Mouse (Mus musculus) forebrain, embryonic 11.5 days (tissue): ENCODE results near the gene Klc4. TPM values are rescaled to one million over a fixed set of nuclear protein-coding genes. Genes with fewer than 3 reads are reported as not detected.

ENCODE experiments used
- ATAC-seq: fragments of 200-750 bp; cut with Nextera tagmentation; replicated peaks from 2 replicates; pipeline ENCODE4 v1.8.0; 2017; ENCODE audit warnings: moderate TSS enrichment; ENCODE audit not compliant: low FRiP score
- DNase-seq: peaks from one replicate; pipeline ENCODE4 v3.0.0-alpha.2; 2017; ENCODE audit warnings: low spot score
- H3K27ac ChIP-seq: fragments of 300-500 bp; sonication (generic); 2 replicates; pipeline ENCODE4 v1.5.1; 2014; ENCODE audit warnings: low read depth, low read length
- H3K27me3 ChIP-seq: fragments of 300-500 bp; sonication (generic); 2 replicates; pipeline ENCODE4 v1.6.1; 2014; ENCODE audit warnings: mild to moderate bottlenecking, low read length, mixed read lengths; ENCODE audit not compliant: control insufficient read depth, insufficient read depth
- H3K36me3 ChIP-seq: fragments of 300-500 bp; sonication (generic); 2 replicates; pipeline ENCODE4 v1.6.1; 2014; ENCODE audit warnings: mild to moderate bottlenecking, low read length, moderate library complexity, mixed read lengths; ENCODE audit not compliant: control insufficient read depth, insufficient read depth
- H3K4me1 ChIP-seq: fragments of 300-500 bp; sonication (generic); replicated peaks from 2 replicates; pipeline ENCODE4 v1.6.1; 2014; ENCODE audit warnings: low read length, mixed read lengths; ENCODE audit not compliant: control insufficient read depth, insufficient read depth
- H3K4me2 ChIP-seq: fragments of 300-500 bp; sonication (generic); 2 replicates; pipeline ENCODE4 v1.6.1; 2014; ENCODE audit warnings: low read depth, mild to moderate bottlenecking, low read length, moderate library complexity, mixed read lengths; ENCODE audit not compliant: severe bottlenecking
- H3K4me3 ChIP-seq: fragments of 300-500 bp; sonication (generic); 2 replicates; pipeline ENCODE4 v1.5.1; 2014; ENCODE audit warnings: low read depth, low read length
- H3K9ac ChIP-seq: fragments of 300-500 bp; sonication (generic); 2 replicates; pipeline ENCODE4 v1.6.1; 2014; ENCODE audit warnings: low read length
- H3K9me3 ChIP-seq: fragments of 300-500 bp; sonication (generic); 2 replicates; pipeline ENCODE4 v1.6.1; 2016; ENCODE audit warnings: low read length, mixed read lengths; ENCODE audit not compliant: control insufficient read depth
- WGBS: fragments of 180-500 bp; shearing (Covaris S2); extraction: QIAGEN DNeasy Blood & Tissue Kit; methylation state at CpG from one replicate; pipeline ENCODE4 v1.1.7; 2014; 5-methylcytosine and 5-hydroxymethylcytosine counted together
- polyA plus RNA-seq: library from polyadenylated mRNA; unstranded; fragments of >200 nt; fragmentation: Nextera tagmentation; extraction: Ambion mirVana; gene quantifications from 2 replicates; pipeline ENCODE4 v1.2.1, GENCODE M21; 2014

Klc4 gene
- polyA plus RNA-seq, 1 experiment from 2014 or later: 35.8 TPM

DNA sequence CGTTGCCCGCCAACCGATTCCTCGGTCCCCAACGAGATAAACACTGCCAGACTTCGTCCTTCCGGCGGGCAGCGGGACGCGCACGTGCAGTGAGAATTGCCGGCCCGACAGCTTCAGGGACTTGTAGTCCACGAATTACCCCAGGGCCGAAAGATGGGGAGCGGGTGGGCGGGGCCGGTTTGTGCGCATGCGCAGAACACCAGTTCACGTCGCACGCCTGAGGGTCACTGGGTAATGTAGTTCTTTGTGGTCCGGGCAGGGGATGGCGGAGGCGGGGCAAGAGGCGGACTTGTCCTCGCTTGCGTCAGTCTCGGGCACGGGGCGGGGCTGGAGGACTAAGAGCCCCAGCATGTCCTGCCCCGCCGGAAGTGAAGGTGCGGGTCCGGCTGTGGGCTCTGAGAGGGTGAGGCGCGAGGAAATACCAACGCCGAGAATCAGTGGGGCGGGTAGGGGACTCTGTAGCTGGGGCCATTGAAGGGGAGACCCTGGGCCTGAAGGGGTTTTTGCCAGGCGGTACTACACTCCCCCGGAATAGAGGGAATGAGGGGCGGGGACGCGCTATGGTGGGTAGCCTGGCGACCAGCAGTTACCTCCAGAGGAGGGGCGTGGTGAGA, 35.0 kb upstream of the Klc4 start, which contains the start of gene Klhdc3:
Gene Klhdc3, minus strand, starts transcription at position 155 of the 614 bp plus-strand sequence.
- WGBS: under 1% methylated on average over 48 of the region's 49 CpGs
- peak within 1 kb of the TSS; percentile 66 for H3K4me2 ChIP-seq
- no peaks in the 10 kb centered on the region for H3K27me3 ChIP-seq
- H3K4me1 ChIP-seq: peaks cover 8% of the 10 kb centered on the region; the same call in 1 of the 2 replicates
- H3K9me3 ChIP-seq: no peaks in the 10 kb centered on the region
- H3K36me3 ChIP-seq: peaks cover 15% of the 10 kb centered on the region
- ATAC-seq: peak; percentile 97
- peak within 1 kb of the TSS; percentile 84 for H3K4me3 ChIP-seq
- peak within 1 kb of the TSS; percentile 82 for H3K27ac ChIP-seq
- peak; percentile 100 for DNase-seq
- peak within 1 kb of the TSS; percentile 64 for H3K9ac ChIP-seq

DNA sequence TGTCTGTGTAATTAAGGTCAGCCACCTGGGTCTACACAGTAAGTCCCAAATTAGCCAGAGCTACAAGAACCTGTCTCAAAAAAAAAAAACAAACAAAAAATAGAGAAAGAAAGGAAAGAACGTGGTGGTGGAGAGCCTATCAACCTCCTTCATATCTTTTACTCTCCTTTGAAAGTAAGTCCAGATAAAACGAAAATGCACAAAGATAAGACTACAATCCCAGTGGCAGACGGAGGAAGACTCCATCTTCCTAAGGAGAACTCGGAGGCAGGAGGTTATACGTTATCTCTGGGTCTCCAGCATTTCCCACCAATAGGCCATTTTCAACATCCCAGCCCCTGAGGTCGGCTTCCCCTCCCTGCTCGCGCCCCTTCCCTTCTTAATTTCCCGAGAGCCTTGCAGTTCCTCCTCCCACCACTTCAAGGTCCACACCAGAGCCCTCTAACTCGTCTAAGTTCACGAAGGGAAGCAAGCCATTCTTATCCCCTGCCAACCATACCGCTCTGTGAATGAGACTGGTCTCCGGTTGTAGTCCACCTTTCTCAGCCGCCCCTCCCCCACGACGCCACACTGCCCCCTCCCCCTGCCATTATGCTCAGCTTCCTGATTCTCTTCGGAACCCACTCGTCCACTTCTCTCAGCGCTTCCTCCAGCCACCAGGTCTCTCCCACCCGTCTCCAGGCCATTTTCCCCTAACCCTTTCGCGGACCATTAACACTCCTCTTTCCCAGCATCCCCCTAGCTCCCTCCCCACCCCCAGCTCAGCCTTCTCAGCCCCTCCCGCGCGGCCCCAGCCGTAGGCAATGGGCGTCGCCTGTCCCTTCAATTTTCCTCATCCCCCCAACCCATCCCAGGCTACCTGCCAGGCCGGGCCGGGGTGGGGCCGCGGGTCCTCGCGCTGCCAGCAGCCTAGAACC, 34.3 kb upstream of the Klc4 start:
- Histone ChIP-seq H3K9me3 (no peaks in the 10 kb centered on the region), H3K27ac (peak overlapping the region; percentile 82), H3K27me3 (no peaks in the 10 kb centered on the region), H3K4me2 (peak overlapping the region; percentile 60), H3K4me1 (peaks cover 8% of the 10 kb centered on the region; the same call in 1 of the 2 replicates), H3K4me3 (peak overlapping the region; percentile 84), H3K36me3 (peaks cover 15% of the 10 kb centered on the region), H3K9ac (peak overlapping the region; percentile 64)
- DNase-seq: peak; percentile 82
- 2% methylated on average over 34 of the region's 34 CpGs for WGBS
- peak; percentile 25 for ATAC-seq

DNA sequence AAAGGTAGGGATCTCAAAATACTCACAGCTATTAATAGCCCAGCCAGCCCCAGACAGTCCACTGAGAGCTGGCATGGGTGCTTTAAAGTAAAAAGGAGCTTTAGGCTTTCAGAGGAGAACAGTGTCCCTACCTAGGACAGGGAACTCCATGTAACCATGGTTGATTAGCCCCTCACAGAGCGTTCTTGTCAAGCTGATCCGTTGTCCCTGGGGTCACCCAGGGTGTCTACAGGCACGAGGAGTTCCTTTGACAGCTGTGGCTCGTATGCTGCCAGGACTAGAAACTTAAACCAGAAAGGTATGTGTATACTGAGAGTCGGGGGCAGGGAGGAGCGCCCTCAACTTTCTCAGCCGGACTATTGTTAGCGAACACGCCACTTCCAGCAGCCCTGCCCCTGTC, 33.1 kb upstream of the Klc4 start:
- Histone ChIP-seq H3K36me3 (peaks cover 8% of the 10 kb centered on the region), H3K4me1 (peaks cover 13% of the 10 kb centered on the region), H3K27me3 (no peaks in the 10 kb centered on the region), H3K9me3 (no peaks in the 10 kb centered on the region), H3K9ac (peak overlapping the region; percentile 64), H3K27ac (no peak overlapping the region), H3K4me2 (peak overlapping the region; percentile 60), H3K4me3 (no peak overlapping the region)
- 69% methylated on average over 9 of the region's 9 CpGs for WGBS
- DNase-seq (no peak), ATAC-seq (no peak)

DNA sequence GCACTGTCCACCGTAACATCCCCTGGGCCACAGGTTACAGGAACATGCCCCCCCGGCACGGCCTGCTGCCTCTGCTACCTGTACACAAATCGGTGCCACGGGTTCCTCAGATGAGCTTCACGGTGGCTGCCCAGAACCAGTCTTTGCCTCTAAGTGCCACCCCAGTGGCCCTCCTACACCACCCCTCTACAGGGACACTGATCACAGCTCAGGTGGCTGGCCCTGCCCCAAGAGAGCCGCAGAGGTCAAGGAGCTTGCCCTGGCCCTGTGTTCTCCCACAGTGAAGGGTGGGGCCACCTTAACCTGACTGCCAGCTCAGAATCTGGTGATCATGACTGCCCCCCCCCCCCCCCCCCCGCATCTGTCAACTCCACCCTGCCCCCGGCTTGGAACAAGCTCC, 32.6 kb upstream of the Klc4 start, which contains the start of gene Mea1:
Gene Mea1, plus strand, starts transcription at position 378 of the 400 bp plus-strand sequence.
- WGBS: 90% methylated on average over 8 of the region's 9 CpGs
- H3K27ac ChIP-seq: no peak within 1 kb of the TSS
- DNase-seq (no peak), ATAC-seq (no peak)
- peaks cover 3% of the 10 kb centered on the region for H3K36me3 ChIP-seq
- no peaks in the 10 kb centered on the region for H3K27me3 ChIP-seq
- H3K9me3 ChIP-seq: no peaks in the 10 kb centered on the region
- peak within 1 kb of the TSS; percentile 60 for H3K4me2 ChIP-seq
- H3K4me3 ChIP-seq: peak within 1 kb of the TSS; percentile 84
- peak within 1 kb of the TSS; percentile 64 for H3K9ac ChIP-seq
- H3K4me1 ChIP-seq: peaks cover 13% of the 10 kb centered on the region

DNA sequence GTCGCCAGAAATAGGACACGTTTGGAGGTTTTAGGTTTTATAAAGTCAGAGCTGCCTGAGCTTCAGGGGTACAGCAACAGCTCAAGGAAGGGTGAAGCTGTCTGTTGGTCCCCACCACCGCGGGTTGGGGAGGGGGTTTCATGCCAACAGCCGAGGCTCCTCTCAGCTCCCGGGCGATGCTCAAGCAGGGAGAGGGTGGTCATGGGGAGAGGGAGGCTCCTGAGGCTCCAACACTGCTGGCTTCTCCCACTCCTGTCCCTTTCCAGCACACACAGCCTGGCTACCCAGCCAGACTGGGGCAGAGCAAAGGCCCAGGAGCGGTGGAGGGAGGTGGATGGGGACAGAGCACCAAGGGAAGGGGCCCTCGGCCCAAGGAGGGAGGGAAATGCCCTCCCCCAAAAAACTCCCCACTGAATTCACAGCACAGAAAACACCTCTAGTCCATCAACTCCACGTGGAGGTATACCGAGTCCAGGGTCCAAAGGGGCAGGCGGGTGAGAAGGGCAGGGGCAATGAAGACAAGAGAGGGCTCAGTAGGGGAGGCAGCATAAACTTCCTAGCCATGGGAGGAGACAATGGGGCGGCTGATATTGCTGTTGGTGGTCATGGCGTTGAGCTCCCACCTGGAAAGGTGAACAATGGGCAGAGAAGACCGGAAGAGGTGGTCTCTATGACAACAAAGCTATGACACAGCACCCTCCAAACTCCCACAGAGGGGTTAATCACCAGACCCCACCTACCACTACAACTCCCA, 28.9 kb upstream of the Klc4 start:
- Histone ChIP-seq H3K27me3 (no peaks in the 10 kb centered on the region), H3K4me2 (peak overlapping the region; percentile 73), H3K27ac (peak overlapping the region; percentile 57), H3K9ac (peak overlapping the region; percentile 78), H3K9me3 (no peaks in the 10 kb centered on the region), H3K4me3 (peak overlapping the region; percentile 80), H3K36me3 (peaks cover 6% of the 10 kb centered on the region), H3K4me1 (peaks cover 8% of the 10 kb centered on the region)
- 21% methylated on average over 15 of the region's 15 CpGs for WGBS
- ATAC-seq (peak; percentile 34), DNase-seq (no peak)

DNA sequence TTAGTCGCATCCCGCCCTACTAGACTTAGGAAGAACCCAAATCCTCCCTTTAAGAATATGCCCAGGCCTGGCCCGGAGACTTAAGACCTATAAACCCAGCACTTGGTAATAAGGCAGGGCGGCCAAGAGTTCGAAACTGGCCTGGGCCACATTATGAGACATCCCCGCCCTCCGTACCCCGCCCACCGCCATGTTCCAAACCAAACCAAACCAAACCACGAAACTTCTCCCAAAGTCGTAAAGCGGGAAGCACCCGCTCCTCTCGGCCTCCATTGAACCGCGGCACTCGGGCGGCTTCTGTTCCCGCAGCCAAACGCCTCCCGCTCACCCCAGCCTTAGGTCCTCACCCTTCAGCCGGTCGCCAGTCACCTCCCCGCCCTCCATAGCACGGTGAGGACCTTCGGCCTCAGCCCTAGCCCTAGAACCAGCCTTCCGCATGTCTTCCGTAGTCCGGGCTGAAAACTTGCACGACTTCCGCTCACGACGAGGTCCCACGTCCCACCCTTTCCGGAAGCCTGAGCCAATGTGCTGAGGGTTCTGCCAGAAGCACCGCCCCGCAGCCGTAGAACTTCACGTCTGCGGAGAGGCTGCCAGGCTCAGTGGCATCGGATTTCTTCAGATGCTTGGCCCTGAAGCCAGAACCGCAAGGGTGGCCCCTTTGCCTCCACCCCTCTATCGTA, 28.2 kb upstream of the Klc4 start, which contains the start of gene Rrp36:
Gene Rrp36, minus strand, starts transcription at position 503 of the 680 bp plus-strand sequence.
- Histone ChIP-seq H3K27me3 (no peaks in the 10 kb centered on the region), H3K27ac (peak within 1 kb of the TSS; percentile 57), H3K4me1 (peaks cover 6% of the 10 kb centered on the region), H3K9ac (peak within 1 kb of the TSS; percentile 78), H3K4me2 (peak within 1 kb of the TSS; percentile 73), H3K4me3 (peak within 1 kb of the TSS; percentile 80), H3K9me3 (no peaks in the 10 kb centered on the region), H3K36me3 (peaks cover 13% of the 10 kb centered on the region)
- DNase-seq (peak; percentile 93), ATAC-seq (peak; percentile 89)
- WGBS: 1% methylated on average over 43 of the region's 43 CpGs

DNA sequence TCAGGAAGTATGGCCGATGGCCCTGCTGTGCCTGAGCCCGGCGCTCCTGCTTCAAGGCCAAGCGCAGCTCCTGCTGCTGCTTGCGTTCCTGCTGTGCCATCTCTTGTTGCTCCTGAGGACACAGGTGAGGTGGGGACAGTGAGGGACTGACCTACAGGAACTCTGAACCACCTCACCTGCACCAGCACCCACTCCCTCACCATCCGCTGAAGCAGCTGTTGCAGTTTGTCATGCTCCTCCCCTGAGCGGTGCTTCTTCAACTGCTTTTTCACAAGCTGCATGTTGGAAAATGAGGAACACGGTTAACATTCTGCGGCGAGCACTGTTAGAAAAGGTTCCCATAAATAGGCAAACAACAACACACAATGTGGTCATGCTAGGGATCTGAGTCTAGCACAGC, 24.1 kb upstream of the Klc4 start:
- H3K4me3 ChIP-seq: no peak overlapping the region
- no peak overlapping the region for H3K4me2 ChIP-seq
- H3K27me3 ChIP-seq: no peaks in the 10 kb centered on the region
- no peaks in the 10 kb centered on the region for H3K9me3 ChIP-seq
- H3K9ac ChIP-seq: no peak overlapping the region
- no peak overlapping the region for H3K27ac ChIP-seq
- DNase-seq: no peak
- no peak for ATAC-seq
- H3K36me3 ChIP-seq: peaks cover 12% of the 10 kb centered on the region
- WGBS: 96% methylated on average over 10 of the region's 10 CpGs
- H3K4me1 ChIP-seq: peaks cover 6% of the 10 kb centered on the region

DNA sequence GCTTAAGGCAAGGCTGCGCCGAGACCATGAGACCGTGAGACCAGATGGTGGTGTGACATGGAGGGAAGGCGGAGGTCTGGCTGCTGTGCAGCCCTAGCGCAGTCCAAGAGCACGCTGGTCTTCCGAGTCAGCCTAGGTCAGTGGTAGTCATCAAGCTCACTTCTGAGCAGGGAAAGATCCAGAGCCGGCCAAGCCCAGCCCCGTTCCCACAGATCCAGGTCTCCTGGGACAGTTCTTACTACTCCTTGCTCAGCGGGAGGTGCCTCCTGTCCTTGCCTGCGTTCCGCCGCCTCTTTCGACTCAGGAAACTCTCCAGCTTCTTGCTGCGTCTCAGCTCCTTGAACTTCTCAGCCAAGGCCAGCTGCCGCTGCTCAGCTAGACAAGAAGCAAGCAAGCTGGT, 21.9 kb upstream of the Klc4 start:
- WGBS: 95% methylated on average over 16 of the region's 16 CpGs
- H3K36me3 ChIP-seq: peaks cover 18% of the 10 kb centered on the region

More for the DNA sequence above, 21.9 kb upstream of the Klc4 start:
- H3K27me3 ChIP-seq: no peaks in the 10 kb centered on the region
- H3K9me3 ChIP-seq: no peaks in the 10 kb centered on the region
- no peaks in the 10 kb centered on the region for H3K4me1 ChIP-seq
- no peak overlapping the region for H3K4me3 ChIP-seq
- H3K27ac ChIP-seq: no peak overlapping the region
- H3K9ac ChIP-seq: no peak overlapping the region
- H3K4me2 ChIP-seq: no peak overlapping the region
- no peak for DNase-seq
- no peak for ATAC-seq
